Mouse (Mus musculus) stomach, embryonic 14.5 days (tissue): ENCODE results near the gene 2010111I01Rik. TPM values are rescaled to one million over a fixed set of nuclear protein-coding genes. Genes with fewer than 3 reads are reported as not detected.

Source experiments
- ATAC-seq: fragments of 200-750 bp; cut with Nextera tagmentation; 2 replicates; pipeline ENCODE4 v1.8.0; 2017; ENCODE audit warnings: low read depth, moderate TSS enrichment; ENCODE audit not compliant: insufficient number of reproducible peaks, insufficient read depth, low FRiP score
- H3K27ac ChIP-seq: fragments of 300-500 bp; sonication (generic); 2 replicates; pipeline ENCODE4 v1.5.1; 2014; ENCODE audit warnings: mild to moderate bottlenecking, low read length, moderate library complexity, mixed read lengths
- H3K27me3 ChIP-seq: fragments of 300-500 bp; sonication (generic); 2 replicates; pipeline ENCODE4 v1.6.1; 2014; ENCODE audit warnings: low read length, control low read depth, mixed read lengths; ENCODE audit not compliant: control insufficient read depth, insufficient read depth
- H3K36me3 ChIP-seq: fragments of 300-500 bp; sonication (generic); 2 replicates; pipeline ENCODE4 v1.6.1; 2014; ENCODE audit warnings: mild to moderate bottlenecking, control low read depth, low read length, moderate library complexity, mixed read lengths; ENCODE audit not compliant: control insufficient read depth, insufficient read depth
- H3K4me1 ChIP-seq: fragments of 300-500 bp; sonication (generic); 2 replicates; pipeline ENCODE4 v1.6.1; 2014; ENCODE audit warnings: low read length, control low read depth, mixed read lengths; ENCODE audit not compliant: control insufficient read depth, insufficient read depth
- H3K4me2 ChIP-seq: fragments of 300-500 bp; sonication (generic); replicated peaks from 2 replicates; pipeline ENCODE4 v1.6.1; 2014; ENCODE audit warnings: low read depth, low read length, control low read depth
- H3K4me3 ChIP-seq: fragments of 300-500 bp; sonication (generic); 2 replicates; pipeline ENCODE4 v1.5.1; 2014; ENCODE audit warnings: low read depth, low read length, control low read depth
- H3K9ac ChIP-seq: fragments of 300-500 bp; sonication (generic); replicated peaks from 2 replicates; pipeline ENCODE4 v1.6.1; 2014; ENCODE audit warnings: low read depth, mild to moderate bottlenecking, control low read depth, low read length, moderate library complexity, mixed read lengths
- H3K9me3 ChIP-seq: fragments of 300-500 bp; sonication (generic); 2 replicates; pipeline ENCODE4 v1.6.1; 2016; ENCODE audit warnings: low read depth, low read length, control low read depth; ENCODE audit not compliant: control insufficient read depth
- WGBS: fragments of 180-500 bp; shearing (Covaris S2); extraction: QIAGEN DNeasy Blood & Tissue Kit; methylation state at CpG from one replicate; pipeline ENCODE4 v1.1.7; 2014; 5-methylcytosine and 5-hydroxymethylcytosine counted together
- polyA plus RNA-seq: library from polyadenylated mRNA; unstranded; fragments of >200 nt; fragmentation: Nextera tagmentation; extraction: Ambion mirVana; gene quantifications from 2 replicates; pipeline ENCODE4 v1.2.1, GENCODE M21; 2014

2010111I01Rik gene
- polyA plus RNA-seq, 1 experiment from 2014 or later, result 140 TPM

- H3K9ac ChIP-seq, result no peak overlapping the region
- peak; percentile 39; the same call in 1 of the 2 replicates for ATAC-seq
- H3K4me3 ChIP-seq, result no peak overlapping the region
- WGBS, result 27% methylated on average over 5 of the region's 5 CpGs
- H3K27me3 ChIP-seq, result no peaks in the 10 kb centered on the region
- H3K36me3 ChIP-seq, result no peaks in the 10 kb centered on the region
- peak overlapping the region; percentile 94 for H3K27ac ChIP-seq
- H3K9me3 ChIP-seq, result no peaks in the 10 kb centered on the region
- H3K4me2 ChIP-seq, result no peak overlapping the region
- H3K4me1 ChIP-seq, result peaks cover 32% of the 10 kb centered on the region
Measured at GRCm38 (mm10) chr13:63111297-63112042, 146.8 kb downstream of the 2010111I01Rik start.

- Histone ChIP-seq H3K9me3 (no peaks in the 10 kb centered on the region), H3K9ac (no peak overlapping the region), H3K27me3 (no peaks in the 10 kb centered on the region), H3K36me3 (no peaks in the 10 kb centered on the region), H3K4me2 (peak overlapping the region; percentile 5; the same call in 1 of the 2 replicates), H3K4me3 (no peak overlapping the region), H3K27ac (peak overlapping the region; percentile 94), H3K4me1 (peaks cover 32% of the 10 kb centered on the region)
- WGBS, result 39% methylated on average over 4 of the region's 4 CpGs
- peak; percentile 16; the same call in 1 of the 2 replicates for ATAC-seq
Measured at GRCm38 (mm10) chr13:63112043-63112597, 147.4 kb downstream of the 2010111I01Rik start.

DNA sequence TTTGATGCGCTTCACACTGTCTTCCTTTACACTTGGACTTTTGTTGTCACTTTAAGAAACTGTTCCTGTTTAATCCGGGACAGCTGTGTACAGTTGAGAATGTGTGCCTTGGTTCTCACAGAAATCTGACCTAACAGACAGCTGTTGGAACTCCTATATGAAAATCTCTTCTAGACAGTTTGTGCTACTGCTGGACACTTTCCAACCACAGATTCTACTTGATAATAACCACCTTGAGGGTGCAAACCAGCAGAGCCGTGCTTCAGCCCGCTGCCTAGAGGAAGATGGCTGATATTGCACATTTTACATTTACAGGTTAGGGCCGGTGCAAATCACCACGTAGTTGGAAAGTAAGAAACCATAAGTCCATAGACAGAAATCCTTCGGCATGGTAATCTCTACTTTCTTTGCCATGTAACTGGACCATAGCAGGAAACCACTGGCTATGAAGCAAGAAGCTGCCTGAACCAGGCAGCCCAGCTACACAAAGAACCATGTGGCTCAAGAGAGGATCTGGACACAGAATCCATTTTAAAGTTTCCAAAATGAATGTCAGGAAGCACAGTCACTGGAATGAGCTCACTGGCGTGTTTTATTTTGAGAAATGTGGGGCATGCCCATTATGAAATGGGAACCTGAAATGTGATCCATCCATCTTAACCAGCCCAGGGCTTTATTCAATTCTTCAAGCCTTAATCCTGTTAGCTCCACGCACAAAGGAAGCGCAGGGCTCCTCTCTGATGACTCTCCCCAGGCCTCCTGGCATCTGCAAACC, 148.1 kb downstream of the 2010111I01Rik start:
- no peak overlapping the region for H3K9ac ChIP-seq
- no peak overlapping the region for H3K4me3 ChIP-seq
- peak overlapping the region; percentile 5; the same call in 1 of the 2 replicates for H3K4me2 ChIP-seq
- ATAC-seq, result peak; percentile 62
- 28% methylated on average over 10 of the region's 10 CpGs for WGBS
- peak overlapping the region; percentile 94 for H3K27ac ChIP-seq
- peaks cover 35% of the 10 kb centered on the region for H3K4me1 ChIP-seq
- no peaks in the 10 kb centered on the region for H3K36me3 ChIP-seq
- H3K27me3 ChIP-seq, result no peaks in the 10 kb centered on the region
- H3K9me3 ChIP-seq, result no peaks in the 10 kb centered on the region

- Histone ChIP-seq H3K27me3 (no peaks in the 10 kb centered on the region), H3K4me2 (no peak overlapping the region), H3K4me1 (peaks cover 31% of the 10 kb centered on the region), H3K27ac (peak overlapping the region; percentile 75), H3K9ac (no peak overlapping the region), H3K9me3 (no peaks in the 10 kb centered on the region), H3K4me3 (no peak overlapping the region), H3K36me3 (no peaks in the 10 kb centered on the region)
- 62% methylated on average over 4 of the region's 4 CpGs for WGBS
- ATAC-seq, result no peak
Measured at GRCm38 (mm10) chr13:63113881-63114301, 149.2 kb downstream of the 2010111I01Rik start.

DNA sequence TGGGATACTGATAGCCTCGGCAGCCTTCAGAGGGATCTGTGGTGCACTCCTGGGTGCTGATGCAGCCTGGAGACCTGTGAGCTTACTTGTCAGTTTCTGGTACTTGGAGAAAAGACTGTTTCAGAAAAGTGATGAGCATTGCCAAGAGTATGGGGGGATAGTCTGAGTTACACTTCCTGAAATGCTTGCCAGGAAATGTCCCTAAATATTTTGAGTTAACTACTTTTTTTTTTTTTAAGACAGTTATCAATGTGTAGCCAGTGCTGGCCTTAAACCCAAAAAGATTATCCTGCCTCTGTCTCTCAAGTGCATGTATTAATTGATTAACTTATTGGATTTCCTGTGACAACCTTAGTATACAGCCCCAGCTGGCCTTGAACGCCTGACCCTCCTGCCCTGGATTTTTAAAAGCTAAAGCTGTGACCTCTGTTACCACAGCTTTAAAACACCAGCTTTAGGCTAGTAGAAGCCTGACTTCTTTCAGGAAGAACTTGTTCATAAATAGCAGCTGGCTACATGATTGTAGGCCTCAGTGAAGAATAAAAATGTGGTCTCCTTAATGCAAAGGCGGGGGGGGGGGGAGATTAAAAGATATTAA, 150.6 kb downstream of the 2010111I01Rik start:
- no peaks in the 10 kb centered on the region for H3K27me3 ChIP-seq
- H3K36me3 ChIP-seq, result no peaks in the 10 kb centered on the region
- no peak overlapping the region for H3K9ac ChIP-seq
- peaks cover 25% of the 10 kb centered on the region for H3K4me1 ChIP-seq
- peak overlapping the region; percentile 77 for H3K27ac ChIP-seq
- H3K4me3 ChIP-seq, result no peak overlapping the region
- 70% methylated on average over 3 of the region's 3 CpGs for WGBS
- no peaks in the 10 kb centered on the region for H3K9me3 ChIP-seq
- ATAC-seq, result no peak
- no peak overlapping the region for H3K4me2 ChIP-seq

GRCm38 (mm10) chr13:63117495-63118184, 152.9 kb downstream of the 2010111I01Rik start:
- Histone ChIP-seq H3K4me2 (no peak overlapping the region), H3K9me3 (no peaks in the 10 kb centered on the region), H3K9ac (no peak overlapping the region), H3K27ac (no peak overlapping the region), H3K36me3 (no peaks in the 10 kb centered on the region), H3K4me1 (peaks cover 25% of the 10 kb centered on the region), H3K27me3 (no peaks in the 10 kb centered on the region), H3K4me3 (no peak overlapping the region)
- 63% methylated on average over 3 of the region's 3 CpGs for WGBS
- no peak for ATAC-seq

- H3K36me3 ChIP-seq, result no peaks in the 10 kb centered on the region
- no peak overlapping the region for H3K4me2 ChIP-seq
- ATAC-seq, result no peak
- H3K27ac ChIP-seq, result no peak overlapping the region
- no peak overlapping the region for H3K4me3 ChIP-seq
- peaks cover 19% of the 10 kb centered on the region for H3K4me1 ChIP-seq
- WGBS, result 74% methylated on average over 3 of the region's 3 CpGs
- H3K9me3 ChIP-seq, result no peaks in the 10 kb centered on the region
- H3K27me3 ChIP-seq, result no peaks in the 10 kb centered on the region
- H3K9ac ChIP-seq, result no peak overlapping the region
Measured at GRCm38 (mm10) chr13:63118682-63119081, 154.0 kb downstream of the 2010111I01Rik start.

GRCm38 (mm10) chr13:63120296-63120695, 155.6 kb downstream of the 2010111I01Rik start:
- peak overlapping the region; percentile 61; the same call in 1 of the 2 replicates for H3K27ac ChIP-seq

More at GRCm38 (mm10) chr13:63120296-63120695, 155.6 kb downstream of the 2010111I01Rik start:
- Histone ChIP-seq H3K36me3 (no peaks in the 10 kb centered on the region), H3K9ac (no peak overlapping the region), H3K9me3 (no peaks in the 10 kb centered on the region), H3K4me1 (peaks cover 5% of the 10 kb centered on the region; the same call in 1 of the 2 replicates), H3K4me2 (no peak overlapping the region), H3K4me3 (no peak overlapping the region), H3K27me3 (no peaks in the 10 kb centered on the region)
- WGBS, result 60% methylated on average over 2 of the region's 2 CpGs
- no peak for ATAC-seq
